Mouse (Mus musculus): ENCODE data around the gene Olfml1. TPM values are rescaled to one million over a fixed set of nuclear protein-coding genes. Genes with fewer than 3 reads are reported as not detected.

Olfml1 gene
- not detected in 2 replicates for total RNA-seq (2012; rRNA removed)
- not detected for polyA plus RNA-seq (2012; ENCODE audit: insufficient read depth in 1 of 2, insufficient read length in 2 of 2, low read depth in 1 of 2, low replicate concordance in 2 of 2, missing spikeins in 1 of 2)

DNA sequence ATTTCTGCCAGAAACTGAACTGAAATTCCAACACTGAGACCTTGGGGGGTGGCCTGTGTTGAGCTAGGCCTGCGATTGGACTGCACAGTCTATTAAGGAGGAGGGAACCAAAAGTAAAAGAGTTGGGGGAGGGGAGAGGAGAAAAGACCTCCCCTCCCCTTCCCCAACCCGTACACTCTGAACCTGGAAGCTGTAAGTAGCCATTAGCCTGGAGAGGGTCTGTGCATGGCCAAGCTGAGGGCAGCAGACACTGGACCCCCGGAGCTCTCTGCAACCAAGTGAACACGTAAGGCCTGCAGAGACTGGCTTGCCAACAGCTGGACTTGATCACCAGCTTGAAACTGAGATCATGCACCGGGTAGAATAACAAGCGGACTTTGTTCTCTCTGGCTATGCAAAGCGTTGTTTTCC is at the start of gene Olfml1:
TSS of gene Olfml1 (plus strand) at position 186 of the 411 bp plus-strand sequence.
- Histone ChIP-seq H3K9me3 (replicated peaks; ENCODE audit: insufficient read depth, low read length) (no peaks in the 10 kb centered on the region), H3K4me1 (ENCODE audit: control insufficient read depth in 1 of 2, insufficient read depth in 2 of 2, low read length in 2 of 2) (no peaks in the 10 kb centered on the region), H3K4me3 (ENCODE audit: control insufficient read depth in 1 of 2, insufficient read depth in 1 of 2, low read depth in 2 of 2, low read length in 2 of 2) (no peak within 1 kb of the TSS), H3K27ac (ENCODE audit: control insufficient read depth, low read depth, low read length) (no peak within 1 kb of the TSS), H3K36me3 (ENCODE audit: control insufficient read depth in 1 of 2, insufficient read depth in 2 of 2, low read length in 2 of 2) (no peaks in the 10 kb centered on the region), H3K27me3 (ENCODE audit: control insufficient read depth in 1 of 2, insufficient read depth in 2 of 2, low read length in 2 of 2) (no peaks in the 10 kb centered on the region), H3K9ac (ENCODE audit: control insufficient read depth, low read depth, low read length, poor library complexity, severe bottlenecking) (no peak within 1 kb of the TSS), H3K79me2 (ENCODE audit: control insufficient read depth, insufficient read depth, low read length, poor library complexity) (no peaks in the 10 kb centered on the region)
- no peak for DNase-seq (ENCODE audit: low read depth, low spot score)
- TF ChIP-seq CHD2 (IDR thresholded peaks at IDR 0.05; ENCODE audit: low read length), result no peak
- TF ChIP-seq ZKSCAN1 (IDR thresholded peaks at IDR 0.05; ENCODE audit: low read depth, low read length), result no peak
- TF ChIP-seq MYC (IDR thresholded peaks at IDR 0.05; ENCODE audit: low read depth, low read length), result no peak
- TF ChIP-seq MAZ (IDR thresholded peaks at IDR 0.05; ENCODE audit: low read depth, low read length), result no peak
- TF ChIP-seq CHD1 (IDR thresholded peaks at IDR 0.05; ENCODE audit: low read depth, low read length), result no peak
- no peak for TF ChIP-seq SMC3 (IDR thresholded peaks at IDR 0.05; ENCODE audit: low read depth, low read length)
- no peak for TF ChIP-seq RCOR1 (IDR thresholded peaks at IDR 0.05; ENCODE audit: low read depth, low read length)
- TF ChIP-seq ZNF384 (IDR thresholded peaks at IDR 0.05; ENCODE audit: low read depth, low read length), result no peak
- no peak for TF ChIP-seq NELFE (IDR thresholded peaks at IDR 0.05; ENCODE audit: low read depth, low read length)
- TF ChIP-seq JUND (IDR thresholded peaks at IDR 0.05; ENCODE audit: low read depth, low read length), result no peak
- no peak for TF ChIP-seq MYB (IDR thresholded peaks at IDR 0.05; ENCODE audit: low read depth, low read length)
- no peak for TF ChIP-seq MXI1 (IDR thresholded peaks at IDR 0.05; ENCODE audit: low read depth, low read length)
- TF ChIP-seq UBTF (IDR thresholded peaks at IDR 0.05; ENCODE audit: borderline replicate concordance, insufficient read depth, low read depth, low read length), result no peak
- no peak for TF ChIP-seq EP300 (IDR thresholded peaks at IDR 0.05; ENCODE audit: low read depth in 1 of 2, low read length in 2 of 2)
- TF ChIP-seq TBP (IDR thresholded peaks at IDR 0.05; ENCODE audit: low read depth, low read length), result no peak
- TF ChIP-seq BHLHE40 (IDR thresholded peaks at IDR 0.05; ENCODE audit: borderline replicate concordance, low read depth, low read length), result no peak
- TF ChIP-seq ZC3H11A (IDR thresholded peaks at IDR 0.05; ENCODE audit: low read depth, low read length), result no peak
- TF ChIP-seq NRF1 (IDR thresholded peaks at IDR 0.05; ENCODE audit: insufficient read depth, low read depth, low read length, poor library complexity, severe bottlenecking), result no peak
- TF ChIP-seq MAX (IDR thresholded peaks at IDR 0.05; ENCODE audit: low read length), result no peak
- no peak for TF ChIP-seq KAT2A (conservative IDR thresholded peaks at IDR 0.05; ENCODE audit: low read depth, low read length)
